Mouse (Mus musculus) layer of hippocampus, adult 18-20 months (tissue): Measurements from ENCODE around the gene B4galt1. TPM values are rescaled to one million over a fixed set of nuclear protein-coding genes. Genes with fewer than 3 reads are reported as not detected.

ENCODE experiments used
- DNase-seq, 2 experiments: peaks; one replicate each; pipeline ENCODE4 v3.0.0; 2022; ENCODE audit warnings: low spot score in 2 of 2
- total RNA-seq, 2 experiments: library from RNA; stranded (reverse); gene quantifications; 2 replicates each; pipeline ENCODE4 v1.2.3; 2021

The B4galt1 gene
- total RNA-seq, 2 experiments from 2014 or later = 7.0 to 7.6 TPM

- no peak for DNase-seq
Measured at GRCm38 (mm10) chr4:40844251-40844721, 9.5 kb downstream of the B4galt1 start.

GRCm38 (mm10) chr4:40843726-40844125, 10.1 kb downstream of the B4galt1 start:
- DNase-seq = no peak

- DNase-seq = no peak
Measured at GRCm38 (mm10) chr4:40840448-40840847, 13.4 kb downstream of the B4galt1 start.

GRCm38 (mm10) chr4:40839251-40839650, 14.6 kb downstream of the B4galt1 start:
- no peak for DNase-seq

GRCm38 (mm10) chr4:40837451-40838285, 16.1 kb downstream of the B4galt1 start:
- DNase-seq = no peak

- no peak for DNase-seq
Measured at GRCm38 (mm10) chr4:40837008-40837407, 16.8 kb downstream of the B4galt1 start.

- no peak for DNase-seq
Measured at GRCm38 (mm10) chr4:40834872-40835271, 18.9 kb downstream of the B4galt1 start.

- DNase-seq = no peak
Measured at GRCm38 (mm10) chr4:40834232-40834786, 19.5 kb downstream of the B4galt1 start.

GRCm38 (mm10) chr4:40833381-40834231, 20.2 kb downstream of the B4galt1 start:
- no peak for DNase-seq

- DNase-seq = no peak
Measured at GRCm38 (mm10) chr4:40830530-40830929, 23.3 kb downstream of the B4galt1 start.

- DNase-seq = no peak
Measured at GRCm38 (mm10) chr4:40829654-40830400, 24.0 kb downstream of the B4galt1 start.

GRCm38 (mm10) chr4:40828910-40829309, 24.9 kb downstream of the B4galt1 start:
- DNase-seq = no peak

GRCm38 (mm10) chr4:40827926-40828325, 25.9 kb downstream of the B4galt1 start:
- no peak for DNase-seq

- no peak for DNase-seq
Measured at GRCm38 (mm10) chr4:40826810-40827209, 27.0 kb downstream of the B4galt1 start.

GRCm38 (mm10) chr4:40825981-40826380, 27.8 kb downstream of the B4galt1 start:
- DNase-seq = no peak

- DNase-seq = no peak
Measured at GRCm38 (mm10) chr4:40825146-40825545, 28.7 kb downstream of the B4galt1 start.

GRCm38 (mm10) chr4:40824505-40824904, 29.3 kb downstream of the B4galt1 start:
- DNase-seq = no peak

- DNase-seq = no peak
Measured at GRCm38 (mm10) chr4:40823664-40824063, 30.1 kb downstream of the B4galt1 start.

- DNase-seq = no peak
Measured at GRCm38 (mm10) chr4:40823151-40823550, 30.7 kb downstream of the B4galt1 start.

GRCm38 (mm10) chr4:40821303-40822023, 32.3 kb downstream of the B4galt1 start:
- DNase-seq = no peak
